Mouse (Mus musculus) brain, embryonic 14.5 days (tissue): ENCODE results near the gene Olfr1368.

Experiments used
- CTCF ChIP-seq: fragments of 200-500 bp; IDR thresholded peaks from 2 replicates; pipeline ENCODE4 v1.5.1; 2012; ENCODE audit warnings: inconsistent platforms, mild to moderate bottlenecking, moderate library complexity, borderline replicate concordance; ENCODE audit not compliant: insufficient read depth, insufficient read length; ENCODE audit errors: extremely low read depth
- POLR2A ChIP-seq: fragments of 200-500 bp; IDR thresholded peaks from 2 replicates; pipeline ENCODE4 v1.6.1; 2012; ENCODE audit warnings: mild to moderate bottlenecking, inconsistent platforms, borderline replicate concordance; ENCODE audit not compliant: poor library complexity, insufficient read depth, insufficient read length, severe bottlenecking; ENCODE audit errors: extremely low read depth

GRCm38 (mm10) chr13:21168371-21169011 lies 22.8 kb upstream of the Olfr1368 start:
- TF ChIP-seq POLR2A (no peak), CTCF (no peak)
